Mouse (Mus musculus): ENCODE measurements at regions not wholly inside any gene's neighbourhood (a gene's known extent, or its start where the extent isn't known, plus 50 kb on each side); places are given as distances from the start of the nearest gene placed in this dataset.

DNA sequence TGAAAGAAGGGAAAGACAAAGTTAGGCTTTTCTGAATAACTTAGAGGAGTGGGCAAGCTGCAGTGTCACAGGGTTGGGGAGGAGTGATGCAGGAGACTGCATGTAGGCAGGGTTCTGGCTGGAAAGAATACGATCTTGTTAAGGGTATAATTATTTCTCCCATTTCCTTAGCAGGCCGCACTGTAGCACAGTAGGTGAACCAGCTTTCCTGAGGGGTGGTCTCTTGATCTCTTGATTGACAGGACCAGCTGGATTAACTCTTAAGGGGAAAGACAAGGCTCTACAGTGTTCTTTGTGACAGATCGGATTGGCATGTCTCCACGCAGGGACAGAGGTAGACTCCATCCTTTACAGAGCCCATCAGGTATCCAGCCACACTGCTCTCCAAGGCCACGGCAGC, 54.5 kb upstream of the Meis1 start:
- no peak for DNase-seq (ENCODE audit: low spot score)

GRCm38 (mm10) chr11:19073887-19074564, 55.2 kb upstream of the Meis1 start:
- no peak for DNase-seq (ENCODE audit: low spot score)

DNA sequence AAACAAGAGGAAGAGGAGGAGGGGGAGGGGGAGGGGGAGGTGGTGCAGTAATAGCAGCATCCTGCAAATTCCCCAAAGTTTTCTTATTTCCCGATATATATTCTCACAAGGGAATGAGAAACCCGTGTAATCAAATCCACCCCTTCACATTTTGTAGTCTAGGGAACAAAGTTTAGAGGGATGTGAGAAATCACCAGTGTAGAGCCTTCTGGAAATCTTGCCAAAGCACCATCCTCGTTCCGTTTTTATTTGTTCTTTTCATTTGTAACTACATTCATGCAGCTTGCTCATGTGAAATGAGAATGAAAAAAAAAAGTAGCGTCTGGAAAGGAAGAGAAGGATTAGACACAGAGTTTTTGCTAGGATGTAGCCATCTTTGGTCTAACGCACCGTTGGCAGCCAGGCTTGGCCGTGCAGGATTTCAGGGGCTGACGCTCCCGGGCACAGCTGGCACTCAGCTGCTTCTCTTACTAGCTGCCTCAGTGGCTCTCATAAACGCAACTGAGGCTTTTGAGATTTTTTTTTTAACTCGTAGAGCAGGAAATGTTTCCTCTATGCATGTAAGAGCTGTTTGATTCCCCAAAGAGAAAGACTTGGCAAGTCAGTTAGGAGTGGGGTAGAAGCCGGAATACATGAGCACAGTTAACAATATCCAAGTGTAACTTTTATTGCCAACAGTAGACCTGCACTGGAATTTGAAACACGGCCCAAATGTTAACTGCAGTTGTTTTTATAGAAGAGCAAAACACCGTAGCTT, 72.5 kb upstream of the Meis1 start:
- no peak for DNase-seq (ENCODE audit: low spot score)

DNA sequence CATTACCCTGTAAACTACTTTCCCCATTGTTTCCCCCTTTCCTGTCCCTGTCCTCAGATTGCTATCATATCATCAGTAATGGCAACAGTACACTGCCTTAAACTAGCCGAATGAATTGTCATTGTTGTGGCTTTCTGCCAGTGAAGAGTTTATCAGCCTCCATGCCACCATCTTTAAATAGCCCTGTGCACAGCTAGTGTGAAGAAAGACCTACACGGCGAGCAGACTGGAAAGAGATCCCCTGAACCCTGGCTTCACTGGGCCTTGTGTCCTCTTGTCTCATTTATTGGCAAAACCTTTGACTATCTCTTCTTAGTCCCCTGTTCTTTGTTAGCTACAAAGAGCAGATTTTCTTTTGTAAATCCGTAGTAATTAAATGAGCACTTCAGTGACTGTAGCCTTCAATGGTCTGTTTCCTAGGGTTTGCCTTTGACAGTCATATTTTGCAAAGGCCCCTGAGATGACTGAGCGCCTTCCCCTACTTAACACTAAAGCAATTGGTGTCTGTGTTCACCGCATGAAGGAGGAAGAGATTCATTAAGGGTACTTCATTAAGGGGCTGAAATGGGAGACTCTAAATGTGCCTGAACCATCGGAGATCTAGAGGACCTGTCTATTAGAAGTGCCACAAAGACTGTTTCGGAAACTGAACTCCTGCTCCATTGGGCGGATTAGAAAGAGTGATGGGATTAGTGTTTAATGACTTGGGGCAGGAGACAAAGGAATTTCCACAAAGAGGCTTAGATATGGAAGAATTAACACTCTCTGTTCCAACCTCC, 74.4 kb upstream of the Meis1 start:
- DNase-seq (ENCODE audit: low spot score): no peak

- no peak for DNase-seq (ENCODE audit: low spot score)
Measured at GRCm38 (mm10) chr11:19093749-19094148, 75.0 kb upstream of the Meis1 start.

GRCm38 (mm10) chr11:19094183-19094582, 75.4 kb upstream of the Meis1 start:
- DNase-seq (ENCODE audit: low spot score): no peak

DNA sequence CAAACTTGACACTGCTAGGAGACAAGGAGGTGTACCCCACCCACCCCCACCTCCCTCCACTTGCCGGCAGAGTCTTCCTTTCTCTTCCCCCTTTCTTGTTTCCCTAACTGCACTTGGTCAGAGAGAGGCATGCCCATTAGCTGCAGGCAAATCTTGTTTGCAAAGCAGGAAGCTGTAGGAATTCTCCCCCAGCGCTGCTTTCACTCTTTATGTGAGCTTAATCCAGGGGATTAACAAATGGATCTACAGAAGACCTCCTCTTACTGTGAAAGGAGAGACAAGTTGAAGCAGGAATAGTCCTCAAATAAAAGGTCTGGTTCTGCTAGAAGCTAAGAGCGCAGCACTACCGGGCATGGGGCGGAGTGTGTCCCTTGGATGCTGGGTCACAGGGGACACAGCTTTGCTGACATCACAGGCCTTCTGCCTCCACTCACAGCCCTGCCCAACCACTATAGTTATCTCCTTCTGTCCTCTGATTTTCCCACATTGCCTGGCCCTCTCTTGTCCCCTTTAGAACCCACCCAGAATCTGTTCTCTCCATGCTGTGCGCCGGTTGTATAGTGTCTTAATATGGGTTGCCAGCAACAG, 84.3 kb upstream of the Meis1 start:
- DNase-seq (ENCODE audit: low spot score): no peak

DNA sequence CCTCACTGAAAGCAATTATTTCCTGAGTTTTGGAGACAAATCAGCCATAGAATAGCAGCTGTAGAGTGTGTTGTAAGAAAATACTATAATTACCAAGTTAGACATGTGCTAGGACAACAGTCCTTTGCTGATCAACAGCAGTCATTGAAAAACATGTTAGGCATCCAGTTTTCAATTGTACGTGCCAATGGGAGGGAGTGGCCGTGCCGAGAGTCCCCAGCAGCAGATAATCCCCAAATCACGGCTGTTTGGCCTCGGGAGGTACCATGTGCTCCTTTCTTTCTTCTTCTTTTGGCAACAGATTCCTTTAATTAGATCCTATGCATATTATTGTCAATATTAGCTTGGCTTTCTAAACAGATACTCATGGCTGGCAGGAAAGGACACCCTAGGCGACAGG, 88.4 kb upstream of the Meis1 start:
- no peak for DNase-seq (ENCODE audit: low spot score)

DNA sequence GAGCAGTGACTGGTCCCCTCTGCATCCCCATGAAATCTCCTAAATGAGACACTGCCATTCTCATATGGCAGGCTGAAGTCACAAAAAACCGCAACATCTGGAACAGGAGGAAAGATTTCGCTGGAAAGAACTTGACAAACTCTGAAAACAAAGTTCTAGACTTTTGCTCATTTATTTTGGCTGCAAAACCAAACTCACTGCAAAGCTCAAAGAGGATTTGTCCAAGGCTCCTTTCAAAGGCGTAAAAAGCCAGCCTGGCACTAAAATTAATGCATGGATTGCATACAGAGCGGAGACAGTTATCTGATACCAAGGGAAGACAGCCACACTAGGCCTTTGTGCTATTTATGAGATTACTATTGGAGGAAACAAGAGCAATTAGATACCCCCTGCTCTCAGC, 90.3 kb upstream of the Meis1 start:
- no peak for DNase-seq (ENCODE audit: low spot score)

DNA sequence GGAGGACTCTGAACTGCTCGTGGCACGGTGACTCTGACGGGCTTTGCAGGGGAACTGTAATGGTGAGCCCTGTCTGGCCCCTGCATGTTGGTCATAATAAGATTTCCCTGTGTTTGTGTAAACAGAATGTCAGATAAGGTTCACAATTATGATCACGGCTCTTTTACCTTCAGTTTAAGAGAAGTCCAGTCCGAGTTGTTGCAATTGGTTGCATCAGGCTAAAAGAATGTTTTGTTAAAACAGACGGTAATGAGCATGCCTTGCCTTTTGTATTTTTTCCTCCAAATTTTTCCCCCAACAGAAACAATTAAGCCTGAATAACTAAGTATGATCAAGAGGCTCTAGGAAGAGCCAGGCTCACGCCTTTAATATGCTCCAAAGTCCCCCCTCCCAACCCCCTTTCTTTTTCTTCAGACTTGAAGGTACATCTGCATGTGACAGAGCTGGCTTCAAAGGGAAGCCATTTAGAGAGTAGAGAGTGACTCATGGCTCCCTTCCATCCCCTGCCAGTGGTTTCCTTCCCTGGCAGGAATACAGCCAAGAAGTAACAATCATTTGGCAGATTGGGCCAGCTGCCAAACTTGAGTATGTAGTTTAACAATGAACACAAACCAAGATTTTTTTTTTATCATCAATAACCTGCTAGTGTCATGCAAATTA, 93.3 kb upstream of the Meis1 start:
- DNase-seq (ENCODE audit: low spot score): no peak

GRCm38 (mm10) chr11:19117121-19117520, 98.3 kb upstream of the Meis1 start:
- no peak for DNase-seq (ENCODE audit: low spot score)

DNA sequence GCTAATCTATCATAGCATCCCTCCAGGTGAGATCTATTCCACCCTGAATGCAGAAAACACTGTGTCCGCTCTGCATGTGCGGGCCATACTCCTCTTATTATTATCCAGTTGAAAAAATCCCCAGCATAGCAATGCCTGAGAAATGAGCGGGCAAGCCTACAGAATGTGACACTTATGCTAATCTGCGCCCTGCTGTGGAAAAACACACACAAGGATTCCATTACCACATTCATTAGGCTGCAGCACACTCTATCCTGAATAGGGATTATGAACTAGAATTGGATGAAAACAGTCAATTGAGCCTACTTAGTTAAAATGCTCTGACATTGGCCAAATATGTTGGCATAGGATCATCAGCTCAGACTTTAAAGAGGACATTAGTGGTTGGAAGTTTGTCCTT, 99.5 kb upstream of the Meis1 start:
- DNase-seq (ENCODE audit: low spot score): no peak

- DNase-seq (ENCODE audit: low spot score): no peak
Measured at GRCm38 (mm10) chr11:19119927-19120827, 101.4 kb upstream of the Meis1 start.

GRCm38 (mm10) chr11:19120871-19121270, 102.1 kb upstream of the Meis1 start:
- DNase-seq (ENCODE audit: low spot score): no peak

DNA sequence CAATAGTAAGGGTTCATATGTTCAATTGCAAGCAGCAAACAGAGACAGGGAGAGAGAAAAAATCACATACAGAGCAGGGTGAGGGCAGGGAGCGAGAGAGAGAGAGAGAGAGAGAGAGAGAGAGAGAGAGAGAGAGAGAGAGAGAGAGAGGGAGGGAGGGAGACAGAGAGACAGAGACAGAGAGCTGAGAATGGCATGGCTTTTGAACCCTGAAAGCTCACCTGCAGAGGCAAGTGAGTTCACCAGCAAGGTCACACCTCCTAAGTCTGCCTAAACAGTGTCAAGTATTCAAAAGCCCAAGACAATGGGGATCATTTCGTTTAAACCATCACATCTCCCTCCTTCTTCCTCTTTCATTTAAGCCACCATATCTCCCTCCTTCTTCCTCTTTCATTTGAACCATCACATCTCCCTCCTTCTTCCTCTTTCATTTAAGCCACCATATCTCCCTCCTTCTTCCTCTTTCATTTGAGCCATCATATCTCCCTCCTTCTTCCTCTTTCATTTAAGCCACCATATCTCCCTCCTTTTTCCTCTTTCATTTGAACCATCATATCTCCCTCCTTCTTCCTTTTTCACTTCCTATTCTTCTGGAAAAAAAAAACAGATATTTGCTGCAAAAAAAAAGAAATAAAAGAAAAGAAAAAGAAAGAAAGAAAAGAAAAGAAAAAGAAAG, 116.7 kb upstream of the Meis1 start:
- DNase-seq (ENCODE audit: low spot score): no peak

- DNase-seq (ENCODE audit: low spot score): no peak
Measured at GRCm38 (mm10) chr11:19138423-19138822, 119.6 kb upstream of the Meis1 start.

GRCm38 (mm10) chr11:19138831-19139230, 120.0 kb upstream of the Meis1 start:
- no peak for DNase-seq (ENCODE audit: low spot score)

DNA sequence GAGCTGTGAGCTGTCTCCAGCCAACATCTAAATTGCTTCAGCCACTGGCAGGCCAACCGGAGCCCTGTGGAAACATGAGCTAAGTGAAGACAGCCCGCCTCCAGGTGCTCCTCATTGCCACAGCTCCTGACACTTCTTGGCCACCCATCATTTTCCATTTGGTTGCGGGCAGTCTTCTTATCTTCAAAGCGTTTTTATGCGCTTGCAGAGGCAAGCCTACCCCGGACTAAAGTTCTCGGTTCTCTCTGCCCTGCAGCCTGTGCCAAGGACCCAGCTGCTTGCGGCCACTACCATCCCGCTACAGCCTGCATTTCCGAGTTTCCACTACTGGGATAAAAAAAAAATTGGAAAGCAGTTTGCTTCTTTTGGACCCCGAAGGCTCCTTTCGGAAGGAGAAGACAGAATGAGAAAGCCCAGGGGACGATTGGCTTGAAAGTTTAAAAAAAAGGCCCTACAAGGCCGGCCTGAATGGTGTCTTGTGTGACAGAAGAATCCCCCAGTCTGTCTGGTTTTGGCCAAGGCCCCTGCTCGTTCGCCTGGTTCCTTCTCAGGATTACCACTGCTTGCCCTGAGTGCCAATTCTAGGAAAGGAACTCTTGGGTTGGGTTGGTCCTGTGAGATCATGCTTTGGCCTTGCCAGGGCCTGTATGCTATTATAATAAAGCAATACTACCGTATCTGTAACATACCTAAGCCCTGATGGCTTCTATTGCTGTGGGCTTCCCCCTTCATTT, 124.6 kb upstream of the Meis1 start:
- DNase-seq (ENCODE audit: low spot score): no peak

DNA sequence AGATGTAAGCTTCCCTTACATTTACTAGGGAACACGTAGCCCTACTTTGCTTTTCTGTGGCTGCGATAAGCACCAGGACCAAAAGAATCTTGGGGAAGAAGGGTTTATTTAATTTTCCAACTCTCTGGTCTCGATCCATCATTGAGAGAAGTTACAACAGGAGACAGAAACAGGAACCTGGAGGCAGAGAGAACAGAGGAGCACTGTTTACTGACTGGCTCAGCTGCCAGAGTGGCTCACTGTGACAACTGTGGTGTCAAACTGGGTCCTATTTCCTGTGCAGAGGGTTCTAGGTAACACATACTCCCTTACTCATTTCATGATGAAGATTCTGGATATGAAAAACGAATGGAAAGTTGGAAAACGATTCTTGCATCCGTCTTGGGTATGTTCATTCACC, 125.7 kb upstream of the Meis1 start:
- no peak for DNase-seq (ENCODE audit: low spot score)
